Mouse (Mus musculus) neural tube, embryonic 14.5 days (tissue): ENCODE measurements around the gene Gramd1b. TPM values are rescaled to one million over a fixed set of nuclear protein-coding genes. Genes with fewer than 3 reads are reported as not detected.

Experiments used
- ATAC-seq: fragments of 200-750 bp; cut with Nextera tagmentation; 2 replicates; pipeline ENCODE4 v1.8.0; 2017; ENCODE audit warnings: low read depth, mild to moderate bottlenecking, moderate TSS enrichment, moderate library complexity
- H3K27ac ChIP-seq: fragments of 300-500 bp; sonication (generic); 2 replicates; pipeline ENCODE4 v1.5.1; 2014; ENCODE audit warnings: low read depth, mild to moderate bottlenecking, control low read depth, low read length, moderate library complexity, mixed read lengths
- H3K27me3 ChIP-seq: fragments of 300-500 bp; sonication (generic); 2 replicates; pipeline ENCODE4 v1.6.1; 2014; ENCODE audit warnings: low read length; ENCODE audit not compliant: control insufficient read depth, insufficient read depth
- H3K36me3 ChIP-seq: fragments of 300-500 bp; sonication (generic); 2 replicates; pipeline ENCODE4 v1.6.1; 2014; ENCODE audit warnings: low read length, mixed read lengths; ENCODE audit not compliant: control insufficient read depth, insufficient read depth
- H3K4me1 ChIP-seq: fragments of 300-500 bp; sonication (generic); 2 replicates; pipeline ENCODE4 v1.6.1; 2014; ENCODE audit warnings: low read length; ENCODE audit not compliant: control insufficient read depth, insufficient read depth
- H3K4me2 ChIP-seq: fragments of 300-500 bp; sonication (generic); 2 replicates; pipeline ENCODE4 v1.6.1; 2014; ENCODE audit warnings: mild to moderate bottlenecking, low read depth, low read length, control low read depth
- H3K4me3 ChIP-seq: fragments of 300-500 bp; sonication (generic); 2 replicates; pipeline ENCODE4 v1.5.1; 2014; ENCODE audit warnings: low read depth, low read length, control low read depth, mixed read lengths
- H3K9ac ChIP-seq: fragments of 300-500 bp; sonication (generic); replicated peaks from 2 replicates; pipeline ENCODE4 v1.6.1; 2014; ENCODE audit warnings: low read depth, mild to moderate bottlenecking, control low read depth, low read length, mixed read lengths
- H3K9me3 ChIP-seq: fragments of 300-500 bp; sonication (generic); 2 replicates; pipeline ENCODE4 v1.6.1; 2016; ENCODE audit warnings: low read length; ENCODE audit not compliant: control insufficient read depth
- WGBS: fragments of 180-500 bp; shearing (Covaris S2); extraction: QIAGEN DNeasy Blood & Tissue Kit; methylation state at CpG from one replicate; pipeline ENCODE4 v1.1.7; 2014; 5-methylcytosine and 5-hydroxymethylcytosine counted together
- polyA plus RNA-seq: library from polyadenylated mRNA; unstranded; fragments of >200 nt; fragmentation: Nextera tagmentation; extraction: Ambion mirVana; gene quantifications from 2 replicates; pipeline ENCODE4 v1.2.1, GENCODE M21; 2014

Gramd1b gene
- polyA plus RNA-seq, 1 experiment from 2014 or later, result 13.9 TPM

DNA sequence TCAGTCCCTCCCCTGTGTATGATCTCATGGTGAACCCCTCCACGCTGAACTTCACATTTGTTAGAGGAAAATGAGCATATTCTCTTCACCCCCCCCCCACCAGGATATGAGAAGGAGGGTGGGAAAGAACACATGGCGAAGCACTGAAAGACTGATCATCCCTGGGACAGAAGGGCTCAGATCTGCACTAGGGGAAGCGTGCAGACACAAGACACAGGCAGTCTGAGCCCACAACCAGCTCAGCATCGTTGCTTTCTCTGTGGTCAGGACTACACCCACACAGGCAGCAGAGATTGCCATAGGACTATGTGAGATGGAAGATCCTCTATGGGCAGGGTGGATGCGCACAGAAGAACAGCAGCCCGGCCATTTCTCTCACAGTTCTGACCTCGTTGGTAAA lies 189.1 kb downstream of the Gramd1b start:
- Histone ChIP-seq H3K4me2 (no peak overlapping the region), H3K9me3 (no peaks in the 10 kb centered on the region), H3K4me1 (peaks cover 14% of the 10 kb centered on the region), H3K27me3 (no peaks in the 10 kb centered on the region), H3K9ac (no peak overlapping the region), H3K36me3 (no peaks in the 10 kb centered on the region), H3K4me3 (no peak overlapping the region), H3K27ac (no peak overlapping the region)
- WGBS, result 88% methylated on average over 7 of the region's 7 CpGs
- no peak for ATAC-seq

DNA sequence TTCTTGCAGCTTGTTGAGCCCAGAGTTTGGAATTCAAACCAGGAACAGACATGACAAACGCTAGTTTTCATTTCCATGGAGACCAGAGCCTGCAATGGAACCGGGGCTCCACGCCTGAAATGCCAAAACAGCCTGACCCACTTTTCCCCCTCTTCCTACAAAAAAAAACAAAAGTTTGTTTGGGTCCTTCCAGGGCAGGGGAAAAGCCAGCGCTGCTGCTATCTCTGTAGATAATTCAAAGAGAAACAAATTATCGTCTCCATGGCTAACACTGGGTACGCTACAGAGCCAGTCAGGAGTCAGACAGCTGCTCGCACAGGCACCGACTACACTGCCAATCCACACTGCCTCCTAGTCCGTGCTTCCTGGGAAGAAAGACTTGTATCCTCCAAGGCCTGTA lies 191.6 kb downstream of the Gramd1b start:
- H3K4me2 ChIP-seq, result no peak overlapping the region
- no peaks in the 10 kb centered on the region for H3K9me3 ChIP-seq
- no peaks in the 10 kb centered on the region for H3K27me3 ChIP-seq
- H3K4me1 ChIP-seq, result peaks cover 2% of the 10 kb centered on the region; the same call in 1 of the 2 replicates
- no peaks in the 10 kb centered on the region for H3K36me3 ChIP-seq
- H3K9ac ChIP-seq, result no peak overlapping the region
- no peak overlapping the region for H3K4me3 ChIP-seq
- ATAC-seq, result no peak
- 69% methylated on average over 9 of the region's 9 CpGs for WGBS
- no peak overlapping the region for H3K27ac ChIP-seq

DNA sequence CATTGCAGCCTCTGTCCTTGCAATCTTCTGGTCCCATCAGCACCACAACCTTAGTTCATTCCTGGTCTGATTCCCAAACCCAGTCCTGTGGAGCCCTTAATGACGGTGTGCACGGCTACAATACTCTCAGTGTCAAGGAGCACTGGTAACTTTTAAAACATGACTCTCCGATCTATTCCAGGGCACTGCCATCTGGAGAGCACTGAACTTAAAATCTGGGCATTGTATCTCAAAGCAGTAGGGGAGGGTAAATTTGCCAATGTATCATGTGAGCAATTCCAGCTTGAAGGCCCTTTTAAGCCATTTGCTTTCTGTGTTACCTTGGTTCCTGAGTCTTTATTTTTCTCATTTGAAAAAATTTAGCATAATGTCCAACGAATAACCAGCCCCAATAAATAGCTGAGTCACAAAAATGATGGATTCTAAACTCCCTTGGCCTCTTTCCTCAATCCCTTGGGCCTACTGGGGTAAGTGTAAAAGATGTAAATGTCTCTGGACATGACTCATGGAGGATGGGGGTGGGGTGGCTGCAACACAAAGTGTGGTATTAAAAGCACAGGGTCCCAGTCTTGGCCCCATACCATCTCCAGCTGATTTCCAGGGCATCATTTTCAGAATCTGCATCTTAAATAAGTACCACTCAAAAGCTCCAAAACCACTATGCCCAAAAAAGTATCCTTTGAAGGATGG lies 193.9 kb downstream of the Gramd1b start:
- H3K4me1 ChIP-seq, result no peaks in the 10 kb centered on the region
- no peaks in the 10 kb centered on the region for H3K9me3 ChIP-seq
- ATAC-seq, result no peak
- WGBS, result 58% methylated on average over 4 of the region's 4 CpGs
- peaks cover under 1% of the 10 kb centered on the region; the same call in 1 of the 2 replicates for H3K36me3 ChIP-seq
- no peak overlapping the region for H3K4me2 ChIP-seq
- no peak overlapping the region for H3K9ac ChIP-seq
- no peaks in the 10 kb centered on the region for H3K27me3 ChIP-seq
- no peak overlapping the region for H3K27ac ChIP-seq
- no peak overlapping the region for H3K4me3 ChIP-seq

DNA sequence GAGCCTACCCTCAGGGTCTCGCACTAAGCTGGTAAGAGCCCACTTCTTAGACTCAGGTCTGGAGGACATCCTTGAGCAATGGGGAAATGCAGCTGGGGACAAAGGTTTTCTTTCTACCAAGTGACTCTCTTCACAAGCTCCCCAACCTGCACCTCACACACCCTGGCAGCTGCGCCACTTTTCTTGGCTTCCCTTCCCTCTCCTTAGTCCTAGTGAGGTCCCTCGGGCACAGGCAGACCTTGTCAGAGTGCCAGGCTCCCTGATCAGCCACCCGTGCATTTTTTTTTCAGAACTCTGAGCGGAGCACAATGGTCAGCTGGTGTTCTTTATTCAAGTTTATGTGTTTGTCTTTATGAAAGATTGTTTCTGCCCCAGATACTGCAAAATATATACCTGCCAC lies 194.5 kb downstream of the Gramd1b start:
- Histone ChIP-seq H3K36me3 (peaks cover 4% of the 10 kb centered on the region; the same call in 1 of the 2 replicates), H3K4me2 (no peak overlapping the region), H3K27ac (no peak overlapping the region), H3K9ac (no peak overlapping the region), H3K4me3 (no peak overlapping the region), H3K9me3 (no peaks in the 10 kb centered on the region), H3K4me1 (no peaks in the 10 kb centered on the region), H3K27me3 (no peaks in the 10 kb centered on the region)
- ATAC-seq, result 0 out of 2 replicates have a peak, but pooled peaks have one; percentile 30
- 52% methylated on average over 5 of the region's 5 CpGs for WGBS

DNA sequence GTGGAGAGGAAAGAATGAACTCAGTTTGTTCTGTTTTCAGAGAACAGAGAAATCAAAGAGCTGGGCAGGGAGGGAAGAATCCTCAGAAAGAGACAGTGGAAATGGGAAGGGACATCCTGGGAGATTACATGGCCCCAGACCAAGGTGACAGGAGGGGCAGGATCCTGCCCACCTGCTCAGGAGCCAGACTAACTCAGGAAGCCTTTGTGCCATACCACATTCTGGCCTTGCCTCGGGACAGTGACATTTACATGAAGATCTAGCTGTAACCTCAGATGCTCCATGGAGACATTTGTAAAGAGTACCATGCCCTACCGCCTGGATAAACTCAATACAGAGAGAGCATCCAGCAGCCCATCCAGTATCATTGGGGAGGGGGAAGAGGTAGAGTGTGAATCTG lies 196.6 kb downstream of the Gramd1b start:
- Histone ChIP-seq H3K4me1 (no peaks in the 10 kb centered on the region), H3K36me3 (peaks cover 9% of the 10 kb centered on the region; the same call in 1 of the 2 replicates), H3K27me3 (no peaks in the 10 kb centered on the region), H3K9me3 (no peaks in the 10 kb centered on the region), H3K4me2 (no peak overlapping the region), H3K27ac (no peak overlapping the region), H3K4me3 (no peak overlapping the region), H3K9ac (no peak overlapping the region)
- 93% methylated on average over 2 of the region's 2 CpGs for WGBS
- ATAC-seq, result no peak

DNA sequence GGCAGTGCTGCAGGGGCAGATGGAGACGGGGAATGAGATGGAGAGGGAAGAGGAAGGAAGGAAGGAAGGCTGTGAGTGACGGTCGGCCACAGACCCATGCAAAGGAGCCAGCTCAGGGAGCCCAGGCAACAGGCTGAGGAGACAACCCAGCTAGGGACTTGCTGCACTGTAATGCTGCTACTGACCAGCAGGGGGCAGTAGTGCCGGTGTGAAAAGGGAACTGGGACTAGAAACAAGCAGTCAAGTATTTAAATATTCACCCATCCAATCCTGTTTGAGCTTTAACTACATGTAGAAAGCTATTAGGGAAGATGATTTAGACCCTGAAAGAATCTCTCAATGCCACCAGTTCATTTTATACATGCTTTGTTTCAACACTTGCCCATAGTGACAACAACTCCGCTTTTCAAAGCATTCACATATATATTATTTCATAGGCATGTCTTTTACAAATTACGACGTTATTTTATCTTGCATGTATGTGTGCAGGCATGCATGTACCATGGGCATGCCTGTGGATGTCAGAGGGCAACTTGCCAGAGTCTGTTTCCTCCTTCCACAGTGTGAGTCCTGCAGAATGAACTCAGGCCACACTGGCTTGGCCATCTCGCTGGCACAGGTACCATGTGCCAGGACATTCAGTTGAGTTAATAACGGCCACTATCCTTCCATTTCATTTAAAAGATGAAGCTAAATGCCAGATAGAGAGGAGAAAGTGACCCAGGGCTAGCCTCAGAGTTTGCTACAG lies 197.4 kb downstream of the Gramd1b start:
- no peak for ATAC-seq
- Histone ChIP-seq H3K9me3 (no peaks in the 10 kb centered on the region), H3K4me1 (no peaks in the 10 kb centered on the region), H3K4me3 (no peak overlapping the region), H3K36me3 (peaks cover 9% of the 10 kb centered on the region; the same call in 1 of the 2 replicates), H3K27ac (no peak overlapping the region), H3K4me2 (no peak overlapping the region), H3K27me3 (no peaks in the 10 kb centered on the region), H3K9ac (no peak overlapping the region)
- WGBS, result 66% methylated on average over 9 of the region's 9 CpGs

DNA sequence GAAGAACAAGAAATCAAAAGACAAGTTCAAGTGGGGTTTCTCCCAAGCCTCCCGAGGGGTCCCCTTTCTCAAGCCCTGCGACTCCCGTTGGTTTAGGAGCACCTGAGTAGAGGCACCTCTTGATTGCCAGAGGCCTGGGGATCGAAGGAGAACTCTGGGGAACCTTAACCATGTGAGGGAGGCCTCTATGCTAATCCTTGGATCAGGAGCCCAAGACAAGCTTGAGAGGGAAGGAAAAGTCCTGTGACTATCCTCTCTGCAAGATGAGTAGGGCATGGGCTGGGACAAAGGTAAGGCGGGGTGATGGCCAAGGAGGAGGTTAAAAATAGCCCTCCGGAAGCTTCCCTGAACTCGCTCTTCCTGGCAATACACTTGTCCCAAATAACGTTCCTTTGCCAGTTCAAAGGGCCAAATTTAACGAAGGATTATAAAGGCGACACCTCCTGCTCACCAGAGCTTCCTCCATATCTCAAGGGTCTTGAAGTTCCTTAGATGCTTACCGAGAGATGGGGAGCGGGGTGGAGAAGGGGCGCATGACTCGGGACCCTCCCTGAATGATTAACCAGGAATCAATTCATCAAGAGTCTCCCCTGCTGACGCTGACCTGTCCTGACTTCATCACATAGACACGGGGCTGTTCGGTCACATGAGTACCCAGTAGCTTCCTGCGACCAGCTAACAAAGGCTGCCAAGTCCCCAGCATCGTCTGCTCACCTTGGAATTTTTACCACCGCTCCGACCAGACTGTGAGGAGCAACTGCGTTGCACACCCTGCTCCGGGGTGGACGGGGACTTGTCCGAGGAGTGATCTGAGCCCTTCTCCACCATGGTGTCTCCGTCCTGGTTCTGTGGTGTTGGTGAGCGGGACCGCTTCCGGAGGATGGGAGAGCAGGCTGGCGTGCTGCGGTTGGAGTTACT lies 198.2 kb downstream of the Gramd1b start:
- H3K4me1 ChIP-seq, result no peaks in the 10 kb centered on the region
- 86% methylated on average over 31 of the region's 31 CpGs for WGBS
- H3K27me3 ChIP-seq, result no peaks in the 10 kb centered on the region
- ATAC-seq, result no peak
- H3K27ac ChIP-seq, result no peak overlapping the region
- no peak overlapping the region for H3K9ac ChIP-seq
- peaks cover 13% of the 10 kb centered on the region; the same call in 1 of the 2 replicates for H3K36me3 ChIP-seq
- H3K4me3 ChIP-seq, result no peak overlapping the region
- no peaks in the 10 kb centered on the region for H3K9me3 ChIP-seq
- H3K4me2 ChIP-seq, result no peak overlapping the region

DNA sequence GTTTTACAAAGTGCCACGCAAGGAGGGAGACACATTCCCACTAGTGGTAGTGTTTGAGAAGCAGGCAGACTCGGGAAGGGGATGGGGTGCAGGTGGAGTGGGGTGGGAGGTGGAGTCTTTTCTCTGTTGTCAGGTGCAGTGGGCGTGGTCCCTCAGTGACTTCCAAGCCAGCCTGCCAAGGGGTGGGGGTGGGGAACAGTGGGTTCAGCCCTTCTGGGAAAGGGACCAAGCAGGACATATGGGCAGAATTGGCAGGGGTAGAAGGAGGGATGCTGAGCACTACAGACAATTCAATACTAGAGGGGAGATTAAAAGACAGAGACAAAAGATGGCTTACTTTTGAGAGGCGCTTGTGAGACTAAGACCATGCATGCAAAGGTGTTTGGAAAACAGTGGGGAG lies 198.9 kb downstream of the Gramd1b start:
- no peak overlapping the region for H3K4me3 ChIP-seq
- ATAC-seq, result no peak
- no peaks in the 10 kb centered on the region for H3K27me3 ChIP-seq
- no peak overlapping the region for H3K27ac ChIP-seq
- no peaks in the 10 kb centered on the region for H3K4me1 ChIP-seq
- no peaks in the 10 kb centered on the region for H3K9me3 ChIP-seq
- 84% methylated on average over 4 of the region's 4 CpGs for WGBS
- no peak overlapping the region for H3K9ac ChIP-seq
- no peak overlapping the region for H3K4me2 ChIP-seq
- peaks cover 13% of the 10 kb centered on the region; the same call in 1 of the 2 replicates for H3K36me3 ChIP-seq
